Mouse (Mus musculus) cortical plate, adult 2 months (tissue): ENCODE results near the gene Odf2l. TPM values are rescaled to one million over a fixed set of nuclear protein-coding genes. Genes with fewer than 3 reads are reported as not detected.

Experiments used
- H3K27ac ChIP-seq: fragments of 200-500 bp; 2 replicates; pipeline ENCODE4 v1.5.1; 2012; ENCODE audit warnings: low read length, control low read depth, inconsistent platforms; ENCODE audit not compliant: insufficient read depth
- H3K4me1 ChIP-seq: fragments of 200-500 bp; 2 replicates; pipeline ENCODE4 v1.6.1; 2011; ENCODE audit warnings: low read length; ENCODE audit not compliant: control insufficient read depth, insufficient read depth
- H3K4me3 ChIP-seq: fragments of 200-500 bp; 2 replicates; pipeline ENCODE4 v1.5.1; 2011; ENCODE audit warnings: mild to moderate bottlenecking, low read length, control low read depth; ENCODE audit not compliant: insufficient read depth
- CTCF ChIP-seq: fragments of 200-500 bp; IDR thresholded peaks from 2 replicates; pipeline ENCODE4 v1.5.1; 2011; ENCODE audit warnings: mild to moderate bottlenecking, control low read depth, low read length; ENCODE audit not compliant: insufficient read depth; ENCODE audit errors: extremely low read depth
- POLR2A ChIP-seq: fragments of 200-500 bp; IDR thresholded peaks from 2 replicates; pipeline ENCODE4 v1.6.1; 2011; ENCODE audit warnings: mild to moderate bottlenecking, low read length, control low read depth; ENCODE audit not compliant: insufficient read depth; ENCODE audit errors: extremely low read depth
- polyA plus RNA-seq: library from polyadenylated mRNA; depleted of rRNA; stranded (reverse); fragments of >200 nt; gene quantifications from 2 replicates; pipeline ENCODE4 v1.2.3, GENCODE M21; 2012

The Odf2l gene
- polyA plus RNA-seq, 1 experiment: 15.9 TPM

GRCm38 (mm10) chr3:145166741-145167140 is 48.4 kb downstream of the Odf2l start:
- Histone ChIP-seq H3K4me1 (no peaks in the 10 kb centered on the region), H3K27ac (no peak overlapping the region), H3K4me3 (no peak overlapping the region)
- TF ChIP-seq POLR2A (no peak), CTCF (no peak)

- H3K27ac ChIP-seq: no peak overlapping the region
- TF ChIP-seq CTCF: no peak
- no peak overlapping the region for H3K4me3 ChIP-seq
- no peaks in the 10 kb centered on the region for H3K4me1 ChIP-seq
Measured at GRCm38 (mm10) chr3:145167766-145168165, 49.4 kb downstream of the Odf2l start.

GRCm38 (mm10) chr3:145168844-145169696 is 50.7 kb downstream of the Odf2l start:
- TF ChIP-seq POLR2A (no peak), CTCF (no peak)
- no peaks in the 10 kb centered on the region for H3K4me1 ChIP-seq
- no peak overlapping the region for H3K4me3 ChIP-seq
- H3K27ac ChIP-seq: no peak overlapping the region

- Histone ChIP-seq H3K4me3 (no peak overlapping the region), H3K4me1 (no peaks in the 10 kb centered on the region), H3K27ac (no peak overlapping the region)
- TF ChIP-seq CTCF (no peak), POLR2A (no peak)
Measured at GRCm38 (mm10) chr3:145170028-145170427, 51.6 kb downstream of the Odf2l start.

GRCm38 (mm10) chr3:145170604-145171389 is 52.4 kb downstream of the Odf2l start:
- TF ChIP-seq CTCF (no peak), POLR2A (no peak)
- H3K4me3 ChIP-seq: no peak overlapping the region
- no peaks in the 10 kb centered on the region for H3K4me1 ChIP-seq
- no peak overlapping the region for H3K27ac ChIP-seq

- Histone ChIP-seq H3K4me1 (no peaks in the 10 kb centered on the region), H3K4me3 (no peak overlapping the region), H3K27ac (no peak overlapping the region)
- TF ChIP-seq POLR2A: no peak
- TF ChIP-seq CTCF: no peak
Measured at GRCm38 (mm10) chr3:145171390-145172060, 53.1 kb downstream of the Odf2l start.

GRCm38 (mm10) chr3:145184645-145185044 is 66.3 kb downstream of the Odf2l start:
- Histone ChIP-seq H3K4me3 (no peak overlapping the region), H3K27ac (no peak overlapping the region), H3K4me1 (no peaks in the 10 kb centered on the region)
- TF ChIP-seq POLR2A (no peak), CTCF (no peak)

GRCm38 (mm10) chr3:145191972-145192371 is 73.6 kb downstream of the Odf2l start:
- no peak overlapping the region for H3K4me3 ChIP-seq
- no peaks in the 10 kb centered on the region for H3K4me1 ChIP-seq
- H3K27ac ChIP-seq: no peak overlapping the region
- TF ChIP-seq POLR2A: no peak
- no peak for TF ChIP-seq CTCF

GRCm38 (mm10) chr3:145195240-145195923 is 77.0 kb downstream of the Odf2l start:
- no peak overlapping the region for H3K4me3 ChIP-seq
- no peak overlapping the region for H3K27ac ChIP-seq
- no peaks in the 10 kb centered on the region for H3K4me1 ChIP-seq
- no peak for TF ChIP-seq CTCF
- no peak for TF ChIP-seq POLR2A
